Mouse (Mus musculus): ENCODE measurements around the gene Cep97. TPM values are rescaled to one million over a fixed set of nuclear protein-coding genes. Genes with fewer than 3 reads are reported as not detected.

The Cep97 gene
- polyA plus RNA-seq (2015; fragmentation: Nextera tagmentation; extraction: Ambion mirVana): 10.1 and 12.7 TPM in 2 replicates

DNA sequence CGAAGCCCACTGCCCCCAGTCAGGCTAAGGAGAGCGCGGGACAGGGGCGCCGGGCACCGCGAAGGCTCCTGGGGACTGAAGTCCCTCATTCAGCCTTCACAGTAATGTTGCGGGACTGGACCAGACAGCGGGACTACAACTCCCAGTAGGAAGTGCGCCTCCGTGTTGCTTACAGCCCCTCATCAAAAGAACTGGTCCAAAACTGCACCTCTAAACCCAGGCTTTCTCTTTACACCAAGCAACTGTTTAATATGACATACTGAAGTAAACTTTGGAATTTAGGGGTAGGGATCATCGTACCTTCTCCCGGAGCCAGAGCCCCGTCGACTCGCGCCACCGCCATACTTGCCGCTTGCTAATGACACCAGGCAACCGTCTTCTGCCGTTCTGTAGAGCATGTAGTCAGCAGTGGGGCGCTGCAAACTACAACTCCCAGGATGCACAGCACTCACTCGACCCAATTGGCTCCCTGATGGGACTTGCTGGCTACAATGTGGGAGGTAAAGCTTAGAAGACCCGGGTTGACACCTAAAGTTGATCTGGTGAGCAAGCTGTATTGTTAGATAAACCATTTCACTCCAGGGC lies at the start of gene Cep97:
Cep97 (minus strand) TSS at position 403 of the 585 bp plus-strand sequence.

DNA sequence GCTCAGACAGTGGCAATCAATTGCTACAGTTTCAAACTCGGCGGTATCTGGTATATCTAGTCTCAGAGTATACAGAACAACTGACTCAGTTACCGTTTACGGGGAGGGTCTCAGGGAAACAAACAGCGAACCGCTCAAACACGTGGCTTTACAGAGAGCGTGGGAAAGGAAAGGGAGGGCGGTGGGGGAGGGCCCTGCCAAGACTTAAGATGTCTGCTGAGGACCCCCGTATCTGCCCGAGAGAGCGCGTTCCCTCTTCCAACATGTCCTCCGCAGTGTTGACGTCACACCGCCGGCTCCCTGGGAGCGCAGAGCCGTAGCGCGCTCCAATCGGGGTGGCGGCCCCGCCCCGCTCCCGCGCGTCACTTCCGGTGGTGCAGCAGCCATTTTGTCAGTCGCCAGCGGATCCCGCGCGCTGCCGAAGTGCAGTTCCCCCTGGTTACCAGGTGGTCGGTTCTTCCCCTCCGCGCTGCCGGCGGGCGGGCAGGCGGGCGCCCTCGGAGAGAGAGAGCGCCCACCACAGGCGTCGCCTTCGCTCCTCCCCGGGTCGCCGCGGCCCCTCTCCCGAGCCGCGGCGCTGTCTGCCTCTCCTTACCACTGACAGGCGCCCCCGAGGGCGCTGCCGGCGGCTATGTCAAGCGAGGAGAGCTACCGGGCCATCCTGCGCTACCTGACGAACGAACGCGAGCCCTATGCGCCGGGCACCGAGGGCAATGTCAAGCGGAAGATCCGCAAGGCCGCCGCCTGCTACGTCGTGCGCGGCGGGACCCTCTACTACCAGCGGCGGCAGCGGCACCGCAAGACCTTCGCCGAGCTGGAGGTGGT lies 39.0 kb upstream of the Cep97 start, which contains the start of gene Zbtb11:
Zbtb11 (plus strand) TSS at position 453 of the 825 bp plus-strand sequence.

DNA sequence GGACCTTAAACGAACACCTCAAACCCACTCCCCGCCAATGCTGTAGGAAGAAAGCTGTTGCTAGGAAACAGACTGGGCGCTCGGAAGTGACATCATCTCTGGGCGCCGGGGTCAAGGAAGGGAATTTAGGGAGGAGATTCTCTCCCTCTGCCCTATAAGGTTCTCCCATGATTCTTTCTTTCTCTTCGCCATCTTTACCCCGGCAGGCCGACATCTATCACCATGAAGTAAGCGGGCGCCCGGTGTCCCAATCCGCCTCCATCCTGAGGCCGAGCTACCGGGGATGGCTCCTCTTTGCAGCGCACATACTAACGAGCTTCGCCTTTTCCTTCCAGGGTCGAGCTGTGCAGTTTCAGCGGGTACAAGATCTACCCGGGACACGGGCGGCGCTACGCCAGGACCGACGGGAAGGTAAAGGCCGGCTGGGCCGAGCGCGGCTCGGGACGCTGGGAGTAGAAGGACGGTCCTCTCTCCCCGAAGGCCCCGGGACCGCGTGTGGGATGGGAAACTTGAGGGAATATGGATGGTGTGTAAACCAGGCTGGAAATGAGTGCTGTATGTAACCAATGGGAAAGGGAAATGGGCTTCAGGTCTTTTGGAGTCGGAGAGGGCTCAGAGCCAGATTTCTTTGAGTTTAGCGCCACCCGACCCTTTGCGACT lies 31.7 kb upstream of the Cep97 start, which contains the start of gene Rpl24:
Rpl24 (plus strand) TSS at position 64 of the 660 bp plus-strand sequence.

DNA sequence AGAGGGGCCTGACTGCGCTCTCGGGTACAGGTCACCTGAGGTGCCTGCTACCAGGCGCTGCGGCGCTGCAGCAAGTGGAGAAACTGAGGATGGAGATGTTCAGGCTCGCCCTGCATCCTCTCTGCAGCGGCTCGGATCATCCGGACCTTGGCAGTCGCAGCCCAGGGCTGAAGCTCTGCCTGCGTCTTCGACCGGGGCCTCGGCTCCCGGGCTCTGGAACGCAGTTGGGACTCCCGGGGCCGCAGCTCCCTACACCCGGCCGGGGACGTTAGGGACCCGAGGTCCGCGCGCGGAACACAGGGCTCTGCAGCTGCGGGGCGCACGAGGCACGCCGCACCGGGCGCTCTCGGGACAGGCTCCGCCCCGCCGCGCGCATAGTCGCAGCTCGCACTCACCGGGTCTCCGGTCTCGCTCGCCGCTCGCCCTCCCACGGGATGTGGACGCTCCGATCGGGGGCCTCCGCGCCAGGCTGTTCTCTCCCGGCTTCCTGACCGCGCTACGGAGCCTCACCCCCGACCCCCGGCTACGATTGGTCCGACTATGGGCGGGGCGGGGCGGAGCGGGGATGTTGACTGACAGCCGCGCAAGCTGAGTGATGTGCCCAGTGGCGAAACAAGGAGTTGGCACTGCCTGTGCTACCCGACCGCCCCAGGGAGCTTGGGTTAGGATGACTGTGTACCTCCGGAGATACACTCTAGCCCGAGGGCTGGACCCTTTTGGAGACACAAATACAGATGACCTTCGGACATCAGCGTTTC lies 39.6 kb downstream of the Cep97 start, which contains the start of gene Nxpe3:
Nxpe3 (minus strand) TSS at position 393 of the 758 bp plus-strand sequence.

Other genes with a start within 250 kb of the Cep97 start
- gene Nfkbiz, start 96.0 kb downstream of the Cep97 start, polyA plus RNA-seq (2015; fragmentation: Nextera tagmentation; extraction: Ambion mirVana): 3.3 and 3.6 TPM in 2 replicates
- 0.68 and 0.88 TPM in 2 replicates for gene Nxpe3, start 39.6 kb downstream of the Cep97 start, polyA plus RNA-seq (2015; fragmentation: Nextera tagmentation; extraction: Ambion mirVana)
- 839 and 847 TPM in 2 replicates for gene Rpl24, start 31.4 kb upstream of the Cep97 start, polyA plus RNA-seq (2015; fragmentation: Nextera tagmentation; extraction: Ambion mirVana)
- 7.7 and 11.3 TPM in 2 replicates for gene Zbtb11, start 39.0 kb upstream of the Cep97 start, polyA plus RNA-seq (2015; fragmentation: Nextera tagmentation; extraction: Ambion mirVana)
- 143 and 169 TPM in 2 replicates for gene Pcnp, start 94.9 kb upstream of the Cep97 start, polyA plus RNA-seq (2015; fragmentation: Nextera tagmentation; extraction: Ambion mirVana)
- gene Trmt10c, start 103.0 kb upstream of the Cep97 start, polyA plus RNA-seq (2015; fragmentation: Nextera tagmentation; extraction: Ambion mirVana): 33.1 and 36.3 TPM in 2 replicates
- gene Senp7, start 113.5 kb upstream of the Cep97 start, polyA plus RNA-seq (2015; fragmentation: Nextera tagmentation; extraction: Ambion mirVana): 17.5 and 17.7 TPM in 2 replicates